Mouse (Mus musculus) frontal cortex, postnatal 10 days (tissue): ENCODE results near the gene Sdk1.
"Not testable (repeated sequence)": the region's sequence is repeated elsewhere in the genome, so short reads cannot be mapped to it uniquely, and the experiment has no call there.

Experiments
- DNase-seq, 2 experiments: peaks; one replicate each; pipeline ENCODE4 v3.0.0; 2022; ENCODE audit warnings: low spot score in 2 of 2, mixed read lengths in 1 of 2

Gene Sdk1

GRCm38 (mm10) chr5:141633271-141633670 is 392.0 kb downstream of the Sdk1 start:
- no peak for DNase-seq

GRCm38 (mm10) chr5:141636406-141636805 is 395.1 kb downstream of the Sdk1 start:
- no peak for DNase-seq

- not testable (repeated sequence) for DNase-seq
These were observed 395.8 kb downstream of the Sdk1 start for GRCm38 (mm10) chr5:141637054-141637453.

- no peak for DNase-seq
These were observed 404.4 kb downstream of the Sdk1 start for GRCm38 (mm10) chr5:141645671-141646070.

GRCm38 (mm10) chr5:141646621-141647020 is 405.3 kb downstream of the Sdk1 start:
- no peak for DNase-seq

GRCm38 (mm10) chr5:141649831-141650375 is 408.6 kb downstream of the Sdk1 start:
- no peak for DNase-seq

- no peak for DNase-seq
These were observed 410.5 kb downstream of the Sdk1 start for GRCm38 (mm10) chr5:141651690-141652377.

- no peak for DNase-seq
These were observed 435.1 kb downstream of the Sdk1 start for GRCm38 (mm10) chr5:141676371-141676770.

- no peak for DNase-seq
These were observed 435.7 kb downstream of the Sdk1 start for GRCm38 (mm10) chr5:141677034-141677433.

GRCm38 (mm10) chr5:141677841-141678240 is 436.6 kb downstream of the Sdk1 start:
- DNase-seq, result no peak

GRCm38 (mm10) chr5:141686876-141687420 is 445.7 kb downstream of the Sdk1 start:
- no peak for DNase-seq

- DNase-seq, result no peak
These were observed 448.3 kb downstream of the Sdk1 start for GRCm38 (mm10) chr5:141689442-141690105.

GRCm38 (mm10) chr5:141691482-141691975 is 450.2 kb downstream of the Sdk1 start:
- no peak for DNase-seq

GRCm38 (mm10) chr5:141693716-141694115 is 452.4 kb downstream of the Sdk1 start:
- no peak for DNase-seq

- no peak for DNase-seq
These were observed 453.6 kb downstream of the Sdk1 start for GRCm38 (mm10) chr5:141694901-141695300.

- DNase-seq, result no peak
These were observed 457.1 kb downstream of the Sdk1 start for GRCm38 (mm10) chr5:141698406-141698805.

GRCm38 (mm10) chr5:141720751-141721150 is 479.5 kb downstream of the Sdk1 start:
- no peak for DNase-seq

- DNase-seq, result no peak
These were observed 486.7 kb downstream of the Sdk1 start for GRCm38 (mm10) chr5:141727968-141728367.

GRCm38 (mm10) chr5:141730006-141730405 is 488.7 kb downstream of the Sdk1 start:
- DNase-seq, result no peak

- DNase-seq, result no peak
These were observed 497.4 kb downstream of the Sdk1 start for GRCm38 (mm10) chr5:141738725-141739124.

- DNase-seq, result no peak
These were observed 507.5 kb downstream of the Sdk1 start for GRCm38 (mm10) chr5:141748793-141749192.

GRCm38 (mm10) chr5:141754278-141754677 is 513.0 kb downstream of the Sdk1 start:
- peak; percentile 48 to 64 for DNase-seq

GRCm38 (mm10) chr5:141758885-141759284 is 517.6 kb downstream of the Sdk1 start:
- DNase-seq, result peak; percentile 16 to 18
